Mouse (Mus musculus) B cell, adult 2 months (primary cell): ENCODE measurements around the gene Pcp4.

Source experiments
- DNase-seq, 2 experiments: peaks; one replicate each; pipeline ENCODE4 v3.0.0; 2022

Gene Pcp4

DNA sequence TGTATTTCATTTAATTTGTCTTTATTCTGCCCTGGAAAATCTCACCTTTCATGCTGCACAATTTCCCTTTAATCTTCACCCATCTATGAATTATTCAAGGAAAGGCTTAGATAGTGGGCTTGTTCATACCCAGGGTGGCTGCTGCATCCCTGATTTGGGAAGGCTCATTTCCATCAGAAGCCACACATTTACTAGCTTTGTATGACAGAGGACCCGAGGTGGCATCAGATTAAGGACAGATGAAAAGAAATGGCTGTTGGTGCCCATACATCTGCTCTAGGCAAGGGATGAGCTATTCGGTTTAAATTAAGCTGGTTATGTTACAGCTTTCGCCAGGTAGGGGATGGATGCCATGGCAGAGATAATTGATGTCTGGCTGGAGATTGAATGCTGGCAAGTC is 24.1 kb downstream of the Pcp4 start:
- no peak for DNase-seq

DNA sequence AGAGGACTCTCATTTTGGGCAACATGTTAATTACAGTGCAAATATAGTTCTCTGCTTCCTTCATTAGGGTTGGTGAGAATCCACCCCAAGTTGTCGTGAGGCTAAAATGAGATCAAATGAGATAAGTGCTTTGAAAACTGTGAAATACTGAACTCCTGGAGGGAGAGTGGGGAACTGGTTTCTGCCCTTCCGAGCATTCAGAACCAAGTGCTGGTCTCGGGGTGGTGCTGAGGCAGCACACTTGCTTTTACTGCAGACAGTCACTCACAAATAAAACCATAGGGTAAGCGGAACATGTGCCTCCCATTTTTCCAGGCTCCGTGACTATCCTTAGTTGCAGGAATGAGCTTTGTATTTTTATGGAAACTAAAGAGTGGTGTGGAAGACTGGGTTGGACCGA is 26.7 kb downstream of the Pcp4 start:
- no peak for DNase-seq

DNA sequence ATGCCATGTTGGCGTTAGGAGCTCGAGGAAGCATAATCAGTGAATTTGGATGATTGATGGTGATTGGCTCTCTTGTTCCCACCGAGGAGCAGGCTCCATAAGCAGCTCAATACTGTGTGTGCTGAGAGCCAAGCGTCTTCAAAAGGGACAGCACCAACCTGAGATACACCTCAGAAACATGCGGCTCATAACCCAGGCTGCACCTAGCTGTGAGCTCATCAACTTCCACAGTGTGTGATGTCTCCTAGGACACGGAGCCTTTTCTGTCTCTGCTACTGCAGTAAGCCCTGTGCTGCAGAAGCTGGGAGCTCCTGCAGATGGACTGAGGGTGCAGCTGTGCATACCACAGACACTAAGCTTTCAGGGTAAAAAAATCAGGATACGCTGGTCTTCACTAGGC is 31.5 kb downstream of the Pcp4 start:
- no peak for DNase-seq

DNA sequence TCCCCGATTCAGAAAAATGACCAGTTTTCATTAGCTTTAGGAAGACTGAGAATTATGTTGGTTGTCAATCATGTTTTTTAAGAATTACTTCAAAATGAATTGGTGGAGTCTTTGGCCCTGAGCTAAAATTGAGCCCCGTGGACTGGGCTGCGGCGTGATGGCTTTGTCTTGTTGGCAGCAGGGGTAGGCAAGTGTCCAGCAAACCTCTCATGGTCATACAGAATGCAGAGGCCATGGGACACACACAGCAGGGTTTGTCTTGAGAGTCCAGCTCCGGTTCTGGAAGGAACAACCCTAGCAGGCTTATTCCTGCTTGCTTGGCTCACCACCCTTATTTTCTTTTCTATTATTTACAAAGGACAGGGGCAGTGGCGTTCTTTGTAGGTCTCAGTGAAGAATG is 33.8 kb downstream of the Pcp4 start:
- DNase-seq = no peak

DNA sequence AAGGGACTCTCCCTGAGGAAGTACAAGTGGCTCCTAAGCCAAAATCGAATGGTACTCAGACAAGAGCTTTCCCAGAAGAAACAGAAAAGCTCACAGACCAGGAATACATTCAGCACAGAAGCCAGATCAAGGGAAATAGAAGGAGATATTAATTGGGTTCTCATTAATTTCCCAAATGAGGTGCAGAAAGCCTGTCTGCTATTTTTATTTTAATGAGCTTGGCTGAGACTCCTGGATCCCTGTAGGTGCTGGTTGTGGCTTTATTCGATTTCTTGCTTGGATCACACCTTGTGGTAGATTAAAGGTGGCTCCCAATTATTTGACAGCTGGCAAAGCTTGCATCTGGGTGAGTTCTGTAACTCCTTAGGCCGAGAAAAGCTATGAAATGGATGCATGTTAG is 35.2 kb downstream of the Pcp4 start:
- no peak for DNase-seq

DNA sequence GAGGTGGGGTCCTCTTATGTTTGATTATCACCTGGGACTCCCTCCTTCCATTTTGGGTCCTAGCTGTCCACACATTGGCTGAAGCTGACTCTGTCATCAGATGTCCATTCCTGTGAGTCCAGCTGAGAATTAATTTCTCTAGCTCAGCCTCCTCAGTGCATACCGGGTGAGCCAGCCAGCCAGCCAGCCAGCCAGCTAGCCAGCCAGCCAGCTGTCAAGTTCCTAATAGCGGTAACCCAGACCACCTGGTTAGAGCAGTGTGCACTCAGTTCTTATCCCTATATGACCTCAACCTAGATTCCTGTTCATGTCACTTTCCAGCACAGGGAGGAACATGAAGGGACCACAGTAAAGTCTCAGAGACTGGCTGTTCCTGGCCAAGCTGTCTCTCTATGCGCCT is 47.1 kb downstream of the Pcp4 start:
- DNase-seq = no peak

DNA sequence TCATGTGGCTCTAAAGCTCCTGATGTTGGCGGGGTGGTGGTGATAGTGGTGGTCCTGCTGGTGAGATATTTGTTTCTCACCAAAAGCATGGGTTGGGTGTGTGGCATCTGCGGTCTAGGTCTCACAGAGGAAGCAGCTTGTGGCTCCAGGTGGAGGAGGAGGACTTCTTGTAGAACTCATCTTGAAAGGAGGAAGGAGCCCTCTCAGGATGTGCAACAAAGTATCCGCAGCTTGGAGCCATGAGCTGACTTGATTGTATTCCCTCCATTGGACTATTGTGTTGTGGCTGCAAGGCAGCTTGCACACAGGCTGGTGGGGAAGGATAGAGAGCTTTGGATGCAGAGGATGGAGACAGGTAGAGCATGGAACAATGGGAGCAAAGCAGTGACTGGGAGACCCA is 60.1 kb downstream of the Pcp4 start:
- no peak for DNase-seq

DNA sequence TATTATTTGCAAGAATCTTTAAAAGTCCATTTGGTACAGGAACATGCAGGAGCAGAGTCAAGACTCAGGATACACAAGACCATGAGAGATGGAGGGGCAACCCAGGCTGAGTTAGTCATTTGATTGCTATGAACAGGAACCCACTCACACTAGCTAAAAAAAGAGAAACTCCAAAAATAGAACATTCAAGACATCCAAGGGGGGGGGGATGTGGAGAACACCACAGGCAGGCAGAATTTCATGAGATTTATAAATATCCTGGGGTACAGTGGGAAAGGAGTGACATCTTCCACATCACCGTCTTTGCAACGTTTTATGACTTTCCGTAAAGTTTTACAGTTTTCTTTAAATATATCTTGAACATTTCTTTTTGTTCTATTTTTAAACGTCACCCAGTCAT is 61.1 kb downstream of the Pcp4 start:
- DNase-seq = no peak

DNA sequence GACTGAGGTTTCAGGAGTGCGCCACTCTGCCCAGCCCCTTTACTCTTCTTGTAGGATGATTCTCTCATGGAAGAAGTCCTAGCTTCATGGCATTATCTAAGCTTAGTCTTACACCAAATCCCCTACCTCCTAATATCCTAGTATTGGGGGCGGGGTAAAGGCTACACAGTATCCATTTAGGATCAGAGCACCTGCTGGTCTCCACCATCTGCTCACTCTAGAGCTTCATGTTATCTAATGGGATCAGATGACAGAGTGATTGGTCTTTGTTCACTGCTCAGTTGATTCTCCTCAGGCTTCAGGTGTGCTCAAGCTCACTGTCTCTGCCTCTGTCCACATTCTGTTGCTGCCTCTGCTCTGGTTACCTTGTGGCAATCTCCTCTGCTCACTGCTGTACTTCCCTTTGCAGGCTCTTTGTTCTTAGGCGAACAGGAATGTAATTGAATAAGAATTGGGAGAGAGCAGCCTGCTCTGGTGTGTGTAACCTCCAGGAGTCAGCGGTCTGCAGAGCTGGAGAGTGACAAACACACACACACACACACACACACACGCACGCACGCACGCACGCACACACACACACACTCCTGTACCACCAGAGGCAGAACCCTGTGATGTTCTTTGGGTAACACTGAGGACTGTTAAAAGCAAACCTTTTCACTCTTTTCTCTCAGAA is 62.6 kb downstream of the Pcp4 start:
- no peak for DNase-seq

DNA sequence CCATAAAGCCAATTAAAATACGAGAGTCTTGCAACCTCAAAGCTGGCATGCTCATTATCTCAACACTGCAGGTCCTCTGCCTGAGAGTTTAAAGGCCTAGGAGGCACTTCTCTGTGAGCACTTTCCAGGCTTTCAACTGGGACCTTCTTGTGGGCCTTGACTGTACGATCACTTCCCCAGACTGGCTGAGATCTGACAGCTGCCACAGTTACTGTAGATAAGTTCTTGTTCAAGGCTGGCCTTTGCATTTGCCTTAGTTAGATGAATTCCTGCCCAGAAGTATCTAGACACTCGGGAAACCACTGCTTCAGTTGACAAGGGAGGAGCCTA is 63.1 kb downstream of the Pcp4 start:
- no peak for DNase-seq

DNA sequence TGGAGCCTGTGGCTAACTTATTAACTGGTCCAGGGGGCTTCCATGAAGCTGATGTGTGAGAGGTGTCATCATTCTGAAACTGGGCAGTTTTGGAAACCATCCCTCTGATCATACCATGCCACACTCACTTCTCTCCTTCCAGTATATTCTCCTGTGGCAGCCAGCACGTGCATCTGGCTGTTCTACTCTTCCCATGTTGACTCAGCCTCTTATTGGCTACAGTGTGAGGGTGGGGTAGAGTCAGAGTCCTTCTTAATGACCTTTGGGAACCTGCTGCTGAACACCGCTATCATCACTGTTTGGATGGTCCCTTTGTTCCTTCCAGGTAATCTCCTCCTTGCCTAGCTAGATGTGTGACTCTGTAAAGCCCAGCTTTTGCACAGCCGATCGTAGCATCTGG is 63.6 kb downstream of the Pcp4 start:
- DNase-seq = no peak

DNA sequence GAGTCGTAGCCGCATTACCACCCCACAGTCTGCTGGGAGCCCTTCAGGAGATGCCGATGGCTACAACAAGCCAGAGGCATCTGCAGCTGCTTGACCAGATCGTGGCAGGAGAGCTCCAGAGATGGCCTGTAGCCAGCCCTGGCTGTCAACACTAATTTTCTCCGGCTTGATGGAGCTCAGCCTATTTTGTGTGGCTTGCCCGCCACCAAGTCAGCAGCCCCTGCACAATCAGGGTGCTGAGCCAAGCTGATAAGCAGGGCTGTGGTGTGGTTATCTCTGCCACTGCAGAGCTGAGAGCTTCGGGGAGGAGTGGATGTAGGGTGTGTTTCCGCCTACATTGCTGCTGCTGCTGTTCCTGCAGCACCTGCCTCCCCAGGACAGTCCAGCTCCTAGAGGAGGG is 66.3 kb downstream of the Pcp4 start:
- no peak for DNase-seq

DNA sequence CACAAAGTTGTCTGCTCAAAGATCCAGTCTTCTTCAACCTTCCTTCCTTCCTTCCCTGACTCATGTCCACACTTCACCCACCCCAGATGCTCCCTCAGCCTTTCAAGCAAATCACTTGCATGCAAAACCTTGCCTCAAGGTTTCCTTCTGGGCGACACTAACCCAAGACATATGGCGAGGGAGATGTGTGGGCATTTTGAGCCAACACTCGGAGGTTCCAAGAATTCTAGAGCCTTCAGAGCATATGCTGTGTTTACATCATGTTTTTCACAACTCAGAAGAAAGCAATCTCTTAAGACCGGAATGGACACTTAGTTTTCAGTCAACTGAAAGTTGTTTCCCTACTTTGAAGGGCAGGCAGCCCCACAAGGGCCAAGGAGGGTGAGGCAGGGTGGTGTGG is 67.9 kb downstream of the Pcp4 start:
- no peak for DNase-seq

DNA sequence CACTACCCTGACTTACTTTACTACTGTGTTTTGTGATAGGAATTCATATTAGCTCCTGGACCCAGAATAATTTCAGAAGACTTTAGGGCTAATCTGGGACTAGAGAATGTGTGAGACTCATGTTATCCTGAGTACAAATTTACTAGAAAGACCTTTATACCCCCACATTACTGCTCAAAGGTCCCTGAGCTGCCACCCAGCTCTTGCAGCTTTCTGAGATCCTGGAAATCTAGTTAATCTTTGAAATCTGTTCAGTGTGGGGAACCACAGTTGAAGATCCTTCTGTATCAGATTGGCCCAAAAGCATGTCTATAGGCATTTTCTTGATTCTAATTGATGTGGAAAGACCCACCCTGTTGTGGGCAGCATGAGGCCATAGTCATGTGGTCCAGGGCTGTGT is 69.0 kb downstream of the Pcp4 start:
- no peak for DNase-seq

DNA sequence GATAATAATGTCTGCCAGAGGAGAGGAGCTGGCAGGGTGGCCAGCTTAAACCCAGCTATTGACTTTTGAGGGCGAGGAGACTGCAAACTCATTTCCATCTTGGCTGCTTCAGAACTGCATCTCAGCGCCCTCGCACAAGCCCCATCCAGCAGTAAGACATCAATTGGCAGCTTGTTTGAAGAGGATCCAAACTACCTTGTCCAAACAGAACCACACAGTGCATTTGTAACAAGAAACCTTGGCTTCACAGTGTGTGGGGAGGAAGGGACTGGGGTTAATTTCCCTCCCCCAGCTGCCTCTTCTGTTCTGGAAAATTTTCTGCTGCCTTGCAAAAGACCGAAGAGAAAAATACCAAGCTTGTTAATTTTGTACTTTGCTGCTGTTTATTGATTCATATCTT is 71.7 kb downstream of the Pcp4 start:
- no peak for DNase-seq

DNA sequence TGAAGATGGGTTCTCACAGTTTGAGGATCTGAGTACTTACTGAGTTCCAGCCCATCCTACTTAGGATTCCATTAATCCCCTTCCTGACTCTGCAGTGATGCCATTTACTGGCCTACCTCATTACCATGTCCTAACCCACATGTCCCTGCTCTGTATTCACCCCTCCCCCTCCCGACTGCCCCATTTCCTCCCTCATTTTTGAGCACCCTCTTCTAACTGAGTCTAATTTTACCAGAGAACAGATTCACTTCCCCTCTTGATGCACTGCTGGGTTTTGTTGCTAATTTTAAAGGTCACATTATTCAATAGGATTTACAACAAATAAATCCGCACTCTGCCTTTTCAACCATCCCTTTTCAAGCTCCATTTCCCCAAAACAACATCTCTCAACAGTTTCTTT is 73.7 kb downstream of the Pcp4 start:
- DNase-seq = peak; percentile 85 to 90

DNA sequence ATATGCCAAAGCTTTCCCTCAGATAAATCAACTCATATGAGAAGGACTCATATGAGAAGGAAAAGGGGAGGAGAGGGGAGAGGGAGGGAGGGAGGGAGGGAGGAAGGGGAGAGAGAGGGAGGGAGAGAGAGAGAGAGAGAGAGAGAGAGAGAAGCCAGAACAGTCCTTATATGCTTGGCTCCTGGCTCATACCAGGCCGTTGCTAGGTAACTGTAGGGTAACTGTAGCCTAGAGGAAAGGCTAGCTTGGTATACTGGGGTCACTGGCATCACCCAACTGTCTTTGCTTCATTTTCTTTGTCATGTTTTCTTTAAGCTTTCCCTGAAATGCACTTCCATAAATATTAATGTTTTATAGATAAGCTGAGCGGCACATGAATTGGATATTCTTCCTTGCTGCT is 85.3 kb downstream of the Pcp4 start:
- DNase-seq = no peak

DNA sequence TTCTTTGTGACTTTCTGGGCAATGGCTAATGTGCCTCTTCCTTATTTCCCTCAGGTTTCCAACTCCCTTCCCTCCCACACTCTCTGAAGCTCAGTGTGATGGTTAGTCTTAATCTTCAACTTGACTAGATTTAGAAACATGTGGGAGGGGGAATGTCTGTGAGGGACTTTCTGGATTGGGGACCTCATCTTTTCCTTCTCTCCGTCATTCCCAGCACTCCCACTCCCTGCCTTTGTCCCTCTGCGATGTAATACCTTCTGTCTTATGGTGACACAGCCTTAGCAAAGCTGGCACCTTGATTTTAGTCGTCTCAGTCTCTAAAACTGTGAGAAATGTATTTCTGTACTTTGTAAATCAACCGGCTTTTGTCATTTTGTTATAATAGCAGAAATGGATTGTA is 88.0 kb downstream of the Pcp4 start:
- DNase-seq = no peak

DNA sequence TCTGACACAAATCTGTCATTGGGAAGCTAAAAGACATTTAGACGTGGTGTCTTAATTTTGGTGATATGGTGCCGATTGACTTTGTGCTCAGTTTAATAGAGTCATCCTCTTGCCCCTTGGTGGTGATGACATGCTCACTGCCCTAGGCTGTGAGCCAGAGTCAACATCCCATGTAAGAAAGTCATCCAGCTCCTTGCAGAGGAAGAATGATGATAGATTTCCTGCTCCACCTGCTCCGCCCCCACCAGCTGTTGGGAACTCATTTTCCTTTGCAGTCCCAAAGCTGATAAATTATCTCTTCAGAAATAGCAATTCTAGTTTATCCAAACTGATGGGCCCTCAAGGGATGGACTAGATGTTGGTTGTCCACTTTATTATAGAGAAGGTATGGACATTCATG is 89.2 kb downstream of the Pcp4 start:
- DNase-seq = no peak

DNA sequence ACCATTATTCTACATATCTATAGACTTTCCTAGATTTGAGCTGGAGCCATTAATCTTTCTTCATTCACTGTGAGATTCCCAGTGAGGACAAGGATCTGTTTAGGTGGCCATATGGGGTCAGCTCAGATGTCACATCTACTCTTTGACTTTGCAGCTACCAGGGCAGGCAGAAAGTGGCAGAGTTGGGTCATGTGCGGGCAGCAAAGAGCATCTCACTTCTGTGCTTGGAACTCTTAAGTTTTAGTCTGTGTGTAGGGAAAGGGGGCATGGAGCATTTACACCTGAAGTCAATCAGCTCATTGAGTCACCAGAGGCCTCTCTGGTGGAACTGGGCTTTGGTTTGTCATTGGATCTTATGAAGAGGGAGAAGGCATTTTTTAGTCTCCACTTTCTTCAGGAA is 90.9 kb downstream of the Pcp4 start:
- no peak for DNase-seq

DNA sequence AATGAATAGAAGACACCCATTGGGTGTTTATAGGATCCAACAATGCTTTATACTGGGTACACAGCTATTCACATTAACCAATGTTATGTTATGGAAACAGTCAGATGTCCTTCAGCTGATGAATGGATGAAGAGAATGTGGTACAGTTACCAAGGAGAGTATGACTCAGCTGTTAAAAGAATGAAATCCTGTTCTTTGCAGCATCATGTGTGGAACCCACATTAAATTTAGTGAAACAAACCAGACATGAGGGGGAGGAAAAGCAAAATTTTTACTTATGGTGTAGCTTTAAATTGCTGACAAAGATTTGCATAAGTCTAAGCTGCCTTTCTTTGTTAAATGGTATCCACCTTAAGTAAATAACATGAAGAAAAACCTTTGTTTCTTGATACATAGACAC is 92.4 kb downstream of the Pcp4 start:
- DNase-seq = no peak

DNA sequence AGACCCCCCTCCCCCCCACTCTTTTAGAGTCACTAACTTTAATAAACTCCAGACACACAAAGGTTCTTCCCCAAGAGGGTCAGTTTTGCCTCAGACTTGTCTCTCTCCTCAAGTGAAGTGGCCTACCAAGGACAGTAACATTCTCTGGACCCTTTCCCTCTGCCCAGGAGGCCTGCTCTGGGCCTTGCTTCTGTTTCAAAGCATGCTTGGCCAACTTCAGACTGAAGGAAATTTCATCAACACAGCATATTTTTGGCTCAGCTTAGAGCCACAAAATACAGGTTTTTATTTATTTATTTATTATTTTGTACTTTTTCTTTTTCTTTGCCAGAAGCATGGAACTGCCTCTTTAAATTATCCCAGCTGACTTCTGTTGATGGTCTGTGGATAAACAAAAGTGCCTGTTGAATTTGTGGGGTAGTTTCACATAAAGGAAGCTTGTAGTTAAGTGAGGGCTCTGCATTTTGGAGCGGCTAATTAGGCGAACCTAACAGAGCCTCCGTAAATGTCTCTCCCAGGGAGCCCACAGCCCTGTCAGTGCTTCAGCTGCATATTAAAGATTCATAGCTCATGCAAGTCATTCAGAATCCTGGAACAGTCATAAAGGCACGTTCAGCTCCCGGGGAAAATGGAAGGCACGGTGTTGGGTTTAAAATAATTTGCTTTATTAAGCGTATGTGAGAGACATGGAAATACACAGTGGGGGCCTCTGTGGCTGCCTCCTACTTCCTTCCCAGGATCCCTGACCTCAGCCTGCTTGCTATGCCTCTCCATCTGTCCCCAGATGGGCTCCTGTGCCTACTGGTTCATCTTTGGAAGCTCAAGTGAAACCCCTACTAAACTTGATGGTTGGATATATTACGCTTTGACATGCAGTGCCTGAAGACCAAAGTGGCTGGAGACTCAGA is 96.2 kb downstream of the Pcp4 start:
- DNase-seq = no peak

DNA sequence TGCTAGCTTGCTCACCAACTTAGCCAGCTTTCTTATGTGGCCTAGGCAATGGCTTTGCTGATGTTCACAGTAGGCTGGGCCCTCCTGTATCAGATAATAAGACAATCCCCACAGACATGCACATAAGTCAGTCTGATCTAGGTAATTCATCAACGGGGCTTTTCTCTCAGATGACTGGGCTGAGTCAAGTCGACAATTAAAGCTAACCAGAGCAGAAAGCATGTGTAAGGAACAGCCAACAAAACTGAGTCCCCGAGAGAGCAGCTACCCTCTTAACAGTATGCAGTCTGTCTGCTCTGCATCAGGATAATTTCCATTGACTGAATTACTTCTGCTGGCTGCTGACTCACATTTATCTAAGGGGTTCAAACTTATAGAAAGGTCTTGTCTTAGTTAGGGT is 100.0 kb downstream of the Pcp4 start:
- DNase-seq = no peak
